17 mouse cellular contexts compared by ENCODE assay signal in genomic region chr8:122669370-122669769, GRCm38 (mm10). TPM values are rescaled to one million over a fixed set of nuclear protein-coding genes. Genes with fewer than 3 reads are reported as not detected.
"Had no signal": no experiment of that assay in that cellular context is flagged by ENCODE, and none has a peak within 500 bp of the region (broad histone marks: within the 10 kb centered on the region; RNA-seq: fewer than 3 reads in every experiment).

No protein-coding gene starts in this region.

- H3K4me3 ChIP-seq: left cerebral cortex, adult 2 months; limb, embryonic 15.5 days; liver, embryonic 12.5 days; neural tube, embryonic 13.5 days had no signal

- H3K9me3 ChIP-seq: limb, embryonic 15.5 days; liver, embryonic 12.5 days; neural tube, embryonic 13.5 days had no signal

- H3K36me3 ChIP-seq: limb, embryonic 15.5 days had no signal

- H3K4me2 ChIP-seq: limb, embryonic 15.5 days; liver, embryonic 12.5 days; lung, embryonic 14.5 days had no signal

- H3K27ac ChIP-seq: kidney, postnatal 0 days; left cerebral cortex, adult 2 months; limb, embryonic 15.5 days; liver, embryonic 12.5 days; neural tube, embryonic 13.5 days; stomach, postnatal 0 days had no signal

- DNase-seq: kidney, adult 11 months; kidney, adult 9 months; lung, embryonic 14.5 days; lung, postnatal 10 days; lung, postnatal 4 days; thymus, postnatal 4 days had no signal

- ATAC-seq: liver, embryonic 12.5 days had no signal

- H3K9ac ChIP-seq: limb, embryonic 15.5 days; liver, embryonic 12.5 days; lung, embryonic 14.5 days had no signal

RNA-seq across cellular contexts. Expression of gene Pabpn1l, which starts 46.8 kb away (rescaled TPM):
- total RNA-seq: layer of hippocampus, adult 8-10 months; left cerebral cortex, adult 2 months; left cerebral cortex, postnatal 14 days; megakaryocyte-erythroid progenitor cell, adult 5-6 weeks had no signal
- polyA plus RNA-seq: limb, embryonic 11.5 days; limb, embryonic 15.5 days; liver, embryonic 12.5 days; liver, embryonic 16.5 days; lung, embryonic 14.5 days; neural tube, embryonic 13.5 days had no signal
